Mouse (Mus musculus) T-helper 2 cell (primary cell): Measurements from ENCODE around the gene Cd276.
"Not testable (repeated sequence)": the region's sequence is repeated elsewhere in the genome, so short reads cannot be mapped to it uniquely, and the experiment has no call there.

Experiments
- in situ Hi-C: fragments of 300-600 bp; cut with MboI, MseI; formaldehyde crosslinking; loops from one replicate; pipeline ENCODE4 v1.15.1; 2025; ENCODE audit warnings: high pct_unique_total_duplicates

The Cd276 gene

DNA sequence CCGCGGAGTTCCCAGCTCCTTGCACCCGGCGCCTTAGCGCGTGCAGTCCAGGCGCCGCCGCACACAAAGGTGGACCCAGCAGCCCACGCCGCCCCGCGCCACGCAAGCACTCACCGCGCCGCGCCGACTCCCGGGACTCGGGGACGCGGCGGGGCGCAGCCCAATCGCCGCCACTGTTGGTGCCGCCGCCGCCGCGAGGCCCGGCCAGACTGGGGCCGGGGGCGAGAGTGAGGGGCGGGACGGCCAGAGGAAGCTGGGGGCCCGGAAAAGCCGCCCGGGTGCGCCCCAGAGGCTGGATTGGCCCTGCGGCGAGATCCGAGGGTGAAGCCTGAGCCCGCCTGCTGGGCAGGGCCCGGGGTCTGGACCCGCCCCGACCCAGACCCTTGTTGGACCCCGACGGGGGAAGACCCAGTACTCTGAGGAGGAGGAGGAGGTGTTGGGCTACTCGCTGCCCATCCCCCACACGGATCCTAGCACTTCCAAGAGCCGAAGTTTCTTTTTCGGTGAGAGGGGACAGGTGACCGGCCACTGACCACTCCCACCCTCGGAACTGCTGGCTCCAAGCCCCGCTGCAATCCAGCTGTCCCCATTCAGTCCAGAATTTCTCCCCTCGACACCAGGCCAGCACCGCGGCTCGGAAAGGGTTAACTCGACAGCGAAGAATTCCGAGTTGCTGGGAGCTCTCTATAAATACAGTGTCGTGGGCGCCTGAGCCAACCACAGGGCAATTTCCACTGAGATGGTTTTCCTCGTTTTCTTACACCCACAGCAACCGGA lies at the start of gene Cd276:
TSS of gene Cd276 (minus strand) at position 530 of the 777 bp plus-strand sequence.
- in situ Hi-C loops = loop anchor here (25.0 kb wide), 1 partner anchor 732 kb away; the partner anchor contains the start of gene Adpgk

DNA sequence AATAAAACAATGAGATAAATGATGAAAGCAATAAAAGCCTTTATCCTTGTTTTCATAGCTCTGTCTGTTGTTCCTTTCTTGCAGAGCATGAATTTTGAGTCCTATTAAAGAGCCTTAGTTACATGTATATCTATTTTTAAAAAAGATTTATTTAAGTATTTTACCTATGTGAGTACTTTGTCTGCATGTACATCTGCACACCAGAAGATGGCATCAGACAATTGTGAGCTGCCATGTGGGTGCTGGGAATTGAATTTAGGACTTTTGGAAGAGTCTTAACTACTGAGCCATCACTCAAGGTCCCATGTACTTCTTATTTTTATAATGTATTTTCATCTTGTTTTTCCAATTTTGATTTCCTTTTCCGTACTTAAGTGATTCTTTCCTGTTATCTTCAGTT lies 40.1 kb upstream of the Cd276 start:
- in situ Hi-C loops = no loop called here

DNA sequence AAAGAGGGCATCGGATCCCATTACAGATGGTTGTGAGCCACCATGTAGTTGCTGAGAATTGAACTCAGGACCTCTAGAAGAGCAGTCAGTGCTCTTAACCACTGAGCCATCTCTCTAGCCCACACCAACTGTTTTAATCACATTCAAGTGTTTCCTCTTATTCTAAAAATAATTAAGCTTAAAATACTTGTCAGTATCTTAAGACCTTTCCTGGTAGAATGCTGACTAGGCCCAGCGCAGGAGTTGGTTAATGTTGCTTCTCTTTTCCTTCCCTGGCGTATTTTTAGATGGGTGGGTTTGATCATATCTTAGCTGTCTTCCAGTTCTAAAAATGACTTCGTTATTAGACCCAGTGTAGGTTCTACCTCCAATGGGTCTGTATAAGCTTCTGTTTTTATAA lies 33.4 kb upstream of the Cd276 start:
- in situ Hi-C loops = no loop called here

DNA sequence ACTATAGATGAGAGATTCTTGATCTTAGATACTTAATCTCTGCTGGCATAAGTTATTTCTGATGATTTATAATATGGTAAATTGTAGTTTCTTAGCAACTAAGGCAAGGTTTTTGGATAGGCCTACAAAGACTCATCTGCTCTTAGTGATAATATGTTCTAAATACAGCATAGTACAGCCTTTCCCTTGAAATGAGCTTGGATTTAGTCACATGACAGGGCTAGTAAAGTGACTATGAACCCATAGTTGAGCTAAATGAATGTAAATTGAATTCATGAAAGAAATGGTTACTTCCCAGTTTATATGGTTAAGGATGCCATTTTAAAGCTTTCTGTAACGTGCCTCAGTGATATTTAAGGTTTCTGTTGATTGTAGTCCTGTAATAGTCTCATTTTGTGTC lies 29.1 kb upstream of the Cd276 start:
- in situ Hi-C loops = no loop called here

DNA sequence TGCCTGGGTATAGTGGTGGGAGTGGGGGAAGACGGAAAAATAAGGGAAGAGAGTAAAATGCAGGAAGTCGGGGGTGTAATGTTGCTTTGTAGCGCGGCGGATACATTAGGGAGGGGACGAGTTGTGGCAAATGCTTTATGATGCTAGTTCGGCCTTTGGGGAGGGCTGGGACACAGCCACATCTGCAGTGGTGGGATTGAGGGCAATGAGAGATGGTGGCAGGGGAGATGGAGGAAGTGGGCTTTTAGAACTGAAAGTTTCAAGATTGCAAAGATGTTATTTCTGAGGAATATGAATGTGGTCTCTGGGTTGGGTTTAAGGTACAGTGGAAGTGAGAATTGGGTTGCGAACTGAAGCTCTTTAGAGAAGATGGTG lies 28.0 kb upstream of the Cd276 start:
- in situ Hi-C loops = no loop called here

DNA sequence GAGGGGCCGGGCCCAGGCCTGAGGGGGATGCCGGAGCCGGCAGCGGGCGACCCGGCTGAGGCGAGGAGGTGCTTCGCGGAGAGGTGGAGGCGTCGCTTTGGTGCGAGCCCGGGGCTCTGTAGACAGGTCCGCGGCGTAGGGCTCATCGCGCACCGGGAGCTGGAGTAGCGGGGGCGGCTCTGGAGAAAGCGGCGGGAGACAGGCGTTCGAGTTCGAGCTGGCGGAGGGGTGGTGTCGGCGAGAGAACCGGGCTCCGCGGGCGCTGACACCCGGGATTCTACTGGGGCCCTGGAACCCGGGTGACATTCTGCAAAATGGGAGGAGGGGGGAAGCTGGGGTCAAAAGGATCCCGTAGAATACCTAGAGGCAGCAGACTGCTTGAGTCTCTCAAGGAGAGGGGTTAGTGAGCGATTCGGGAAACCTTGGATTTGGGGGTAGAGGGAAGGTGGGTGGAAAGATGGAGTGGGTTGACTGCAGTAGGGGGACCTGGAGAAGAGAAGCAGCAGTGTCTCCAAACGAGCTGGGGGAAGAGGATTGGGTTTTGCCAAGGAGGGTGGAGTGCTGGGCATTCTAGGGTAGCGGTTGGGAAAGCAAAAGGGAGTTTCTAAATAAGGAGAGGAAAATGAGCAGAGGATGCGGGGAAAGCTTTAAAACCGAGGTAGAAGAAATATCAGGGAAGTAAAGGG lies 27.5 kb upstream of the Cd276 start:
- in situ Hi-C loops = no loop called here

DNA sequence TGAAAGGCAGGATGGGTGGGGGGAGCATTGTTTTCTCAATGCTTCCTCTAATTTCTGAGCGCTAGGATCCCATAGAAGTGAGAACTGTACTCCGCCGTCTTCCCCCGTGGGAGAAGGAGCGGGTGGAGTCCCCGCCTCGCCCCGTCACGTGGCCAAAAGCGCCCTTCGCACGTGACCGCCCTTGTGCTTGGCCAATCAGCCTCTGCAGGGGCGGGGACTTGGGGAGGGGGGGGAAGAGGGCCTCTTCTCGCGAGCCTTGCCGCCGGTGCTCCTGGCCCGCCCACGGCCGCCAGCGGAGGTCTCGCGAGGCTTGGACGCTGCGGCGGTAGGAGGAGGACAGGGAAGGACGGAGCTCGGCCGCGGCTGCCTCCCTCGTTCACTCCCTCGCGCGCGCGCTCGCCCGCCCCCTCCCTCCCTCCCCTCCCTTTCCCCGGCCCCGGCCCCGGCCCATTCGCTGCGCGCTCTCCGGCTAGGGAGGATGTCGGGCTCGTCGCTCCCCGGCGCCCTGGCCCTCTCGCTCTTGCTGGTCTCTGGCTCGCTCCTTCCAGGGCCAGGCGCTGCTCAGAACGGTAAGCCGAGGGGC lies 26.8 kb upstream of the Cd276 start, which contains the start of gene Nptn:
TSS of gene Nptn (plus strand) at position 283 of the 583 bp plus-strand sequence.
- in situ Hi-C loops = no loop called here

DNA sequence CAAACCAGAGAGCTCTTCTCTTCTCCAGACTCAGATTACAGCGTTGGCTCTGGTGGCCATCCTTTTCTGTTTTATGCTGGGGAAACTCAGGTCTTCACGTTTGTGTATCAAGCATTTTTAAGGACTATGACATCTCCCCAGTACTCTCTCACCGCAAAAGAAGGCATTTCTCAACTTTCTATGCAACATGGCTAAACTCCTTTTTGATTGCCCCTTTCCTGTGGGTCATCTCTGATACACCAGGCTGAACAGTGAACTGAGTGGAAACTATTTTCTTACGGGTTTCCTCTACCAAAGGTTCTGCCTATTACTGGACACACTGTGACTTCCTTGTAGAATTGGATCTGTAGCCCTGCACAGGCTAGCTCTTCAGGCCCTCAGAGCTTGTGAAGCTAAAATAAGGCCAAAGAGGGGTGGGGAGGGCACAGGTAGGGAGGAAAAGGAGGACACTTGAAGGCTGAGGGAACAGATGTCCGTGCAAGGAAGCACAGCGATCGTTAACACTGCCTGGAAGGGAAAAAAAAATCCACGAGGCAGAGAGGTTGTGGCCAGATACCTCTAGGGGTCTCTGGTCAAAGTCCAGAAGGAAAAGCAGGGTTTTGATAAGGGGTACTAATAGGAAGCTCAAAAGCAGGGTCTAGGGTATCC lies 26.2 kb upstream of the Cd276 start:
- in situ Hi-C loops = no loop called here

DNA sequence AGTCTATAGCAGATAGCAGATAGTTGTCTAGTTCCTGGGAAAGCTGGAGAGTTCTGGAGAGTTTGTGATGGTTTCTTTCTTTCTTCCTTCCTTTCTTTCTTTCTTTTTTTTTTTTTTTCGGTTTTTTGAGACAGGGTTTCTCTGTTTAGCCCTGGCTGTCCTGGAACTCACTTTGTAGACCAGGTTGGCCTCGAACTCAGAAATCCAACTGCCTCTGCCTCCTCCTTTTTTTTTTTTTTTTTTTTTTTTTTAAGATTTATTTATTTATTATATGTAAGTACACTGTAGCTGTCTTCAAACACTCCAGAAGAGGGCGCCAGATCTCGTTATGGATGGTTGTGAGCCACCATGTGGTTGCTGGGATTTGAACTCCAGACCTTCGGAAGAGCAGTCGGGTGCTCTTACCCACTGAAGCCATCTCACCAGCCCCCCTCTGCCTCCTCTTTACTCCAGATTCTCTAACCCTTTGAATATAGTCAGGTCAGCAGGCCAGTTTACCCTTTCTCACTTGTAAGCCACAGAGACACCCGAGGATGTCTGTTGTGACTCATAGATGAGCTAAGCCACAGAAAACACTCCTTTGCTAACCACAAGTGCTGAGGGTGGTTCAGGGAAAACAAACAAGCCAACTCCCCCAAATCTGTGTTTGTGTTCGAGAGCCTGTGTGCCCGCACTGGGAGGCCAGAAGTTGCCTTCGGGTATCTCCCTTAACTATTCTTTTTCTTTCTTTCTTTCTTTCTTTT lies 25.4 kb upstream of the Cd276 start:
- in situ Hi-C loops = not testable (repeated sequence)

DNA sequence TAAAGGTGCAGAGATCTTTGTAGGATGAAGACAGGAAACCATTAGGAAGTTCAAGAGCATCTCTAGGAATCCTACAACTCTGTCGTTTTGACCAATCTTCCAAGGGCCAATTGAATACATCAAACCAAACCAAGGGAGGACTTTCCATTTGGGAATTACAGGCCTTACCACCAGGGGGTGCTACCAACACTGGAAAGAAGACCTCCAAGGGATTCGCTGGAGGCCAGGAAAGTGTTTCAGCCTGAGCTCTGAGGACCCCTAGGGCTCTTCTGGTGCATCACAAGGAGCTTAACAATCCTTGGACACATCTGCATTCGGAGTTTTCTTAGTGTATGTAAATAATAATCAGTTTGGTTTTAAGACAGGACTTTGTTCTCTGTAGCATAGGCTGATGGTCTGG lies 23.4 kb upstream of the Cd276 start:
- in situ Hi-C loops = loop anchor here (5.0 kb wide), 1 partner anchor 74 kb away; no protein-coding TSS in a partner anchor

DNA sequence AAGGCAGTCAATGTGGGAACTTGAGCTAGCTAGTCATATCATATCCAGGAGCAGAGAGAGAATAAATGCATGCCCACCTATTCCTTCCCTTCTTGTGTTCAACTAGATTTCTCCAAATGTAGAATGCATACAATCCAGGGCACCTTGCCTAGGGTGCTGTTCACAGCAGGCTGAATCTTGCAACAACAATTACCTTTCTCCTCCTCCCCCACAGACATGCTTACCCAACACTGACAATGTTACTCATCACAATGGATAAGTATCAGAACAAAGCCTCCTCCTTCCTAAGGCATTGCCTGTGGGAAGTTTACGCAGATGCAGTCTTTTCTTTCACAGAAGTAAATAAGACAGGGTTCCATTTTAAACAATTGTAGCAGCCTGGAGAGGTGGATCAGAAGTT lies 15.8 kb upstream of the Cd276 start:
- in situ Hi-C loops = loop anchor here (25.0 kb wide), 1 partner anchor 716 kb away; the partner anchor contains the start of gene Adpgk

DNA sequence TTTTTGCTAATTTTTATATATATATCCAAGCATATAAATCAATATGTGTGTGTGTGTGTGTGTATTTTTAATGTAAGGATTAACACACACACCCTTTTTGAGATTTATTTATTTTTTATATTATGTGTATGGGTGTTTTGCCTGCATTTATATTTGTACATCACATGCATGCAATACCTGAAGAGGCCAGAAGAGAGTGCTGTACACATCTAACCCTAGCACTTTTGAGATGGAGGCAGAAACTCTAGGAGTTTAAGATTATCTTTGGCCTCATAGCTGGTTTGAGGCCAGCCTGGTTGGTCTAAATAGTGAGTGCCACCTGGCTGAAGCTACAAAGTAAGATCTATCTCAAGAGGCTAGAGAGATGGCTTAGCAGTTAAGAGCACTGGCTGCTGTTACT lies 12.4 kb upstream of the Cd276 start:
- in situ Hi-C loops = loop anchor here (25.0 kb wide), 1 partner anchor 720 kb away; the partner anchor contains the start of gene Adpgk

DNA sequence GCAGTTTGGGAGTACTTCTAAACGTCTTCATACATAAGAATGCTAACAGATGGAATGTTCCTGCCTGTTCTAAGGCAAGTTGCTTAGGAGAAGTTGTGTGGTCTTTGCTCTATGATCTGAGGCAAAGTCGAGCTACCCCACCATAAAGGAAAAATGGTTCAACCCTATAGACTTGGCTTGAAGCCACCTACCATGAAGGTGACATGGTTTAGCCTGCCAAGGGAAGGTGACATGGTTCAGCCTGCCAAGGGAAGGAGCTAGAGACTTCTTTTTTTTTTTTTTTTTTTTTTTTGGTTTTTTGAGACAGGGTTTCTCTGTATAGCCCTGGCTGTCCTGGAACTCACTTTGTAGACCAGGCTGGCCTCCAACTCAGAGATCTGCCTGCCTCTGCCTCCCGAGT lies 10.7 kb upstream of the Cd276 start:
- in situ Hi-C loops = loop anchor here (25.0 kb wide), 1 partner anchor 721 kb away; the partner anchor contains the start of gene Adpgk

DNA sequence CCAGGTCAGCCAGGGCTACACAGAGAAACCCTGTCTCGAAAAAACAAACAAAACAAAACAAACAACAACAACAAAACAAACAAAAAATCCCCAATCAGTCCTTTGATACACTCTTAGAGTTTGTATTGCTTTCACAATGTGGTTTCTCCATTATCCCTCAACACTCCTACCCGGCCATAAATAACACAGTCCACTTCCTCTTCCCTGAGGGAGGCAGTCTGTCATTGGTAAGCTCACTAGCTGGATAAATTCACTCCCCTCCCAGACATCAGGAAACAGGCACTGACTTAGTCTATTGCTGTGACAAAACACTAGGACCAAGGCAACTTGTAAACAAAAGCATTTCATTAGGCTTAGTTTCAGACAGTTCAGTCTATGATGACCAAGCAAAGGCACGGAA lies 5.0 kb upstream of the Cd276 start:
- in situ Hi-C loops = loop anchor here (25.0 kb wide), 1 partner anchor 727 kb away; the partner anchor contains the start of gene Adpgk

DNA sequence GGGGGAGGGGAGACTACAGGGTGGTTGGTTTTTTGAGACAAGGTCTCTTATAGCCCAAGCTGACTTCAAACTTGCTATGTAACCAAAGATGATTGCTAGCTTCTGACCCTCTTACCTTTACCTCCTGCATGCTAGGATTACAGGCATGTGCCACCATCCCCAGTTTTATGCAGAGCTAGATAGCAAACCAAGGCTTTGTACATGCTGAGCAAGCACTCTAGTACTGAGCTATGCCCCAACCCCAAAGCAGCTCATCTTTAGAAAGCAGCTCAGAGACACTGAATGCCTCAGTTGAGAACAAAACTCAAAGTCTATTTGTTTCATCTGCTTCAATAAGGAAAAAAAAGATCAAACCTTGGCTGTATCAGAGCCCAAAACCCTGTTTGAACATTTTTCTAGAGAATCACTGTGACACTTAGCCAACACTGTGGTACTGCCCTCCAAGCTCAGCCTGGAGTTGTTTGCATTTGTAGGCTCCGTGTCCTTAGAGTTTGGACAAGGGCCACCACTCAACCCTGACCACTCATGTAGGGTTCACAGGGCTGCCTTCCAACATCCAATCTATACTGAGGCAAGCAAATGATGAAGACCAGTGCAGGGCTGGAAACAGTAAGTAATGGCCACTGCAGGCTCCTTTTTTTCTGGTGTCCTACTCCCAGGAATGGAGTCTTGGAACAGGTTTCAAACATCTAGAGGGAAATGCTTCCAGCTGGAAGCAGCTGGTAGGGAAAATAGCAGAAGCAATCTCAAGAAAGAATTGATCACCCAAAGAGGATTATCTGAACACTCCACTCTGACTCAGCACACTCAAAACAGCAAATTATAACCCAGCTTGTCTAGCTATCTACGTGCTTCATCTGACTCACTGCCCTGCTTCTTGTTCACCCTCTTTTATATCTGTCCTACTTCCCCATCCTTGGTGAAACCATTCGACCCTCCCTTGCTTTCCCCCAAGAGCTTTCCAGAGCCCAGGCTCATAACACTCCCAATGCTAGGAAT lies 2.5 kb upstream of the Cd276 start:
- in situ Hi-C loops = loop anchor here (25.0 kb wide), 1 partner anchor 730 kb away; the partner anchor contains the start of gene Adpgk

DNA sequence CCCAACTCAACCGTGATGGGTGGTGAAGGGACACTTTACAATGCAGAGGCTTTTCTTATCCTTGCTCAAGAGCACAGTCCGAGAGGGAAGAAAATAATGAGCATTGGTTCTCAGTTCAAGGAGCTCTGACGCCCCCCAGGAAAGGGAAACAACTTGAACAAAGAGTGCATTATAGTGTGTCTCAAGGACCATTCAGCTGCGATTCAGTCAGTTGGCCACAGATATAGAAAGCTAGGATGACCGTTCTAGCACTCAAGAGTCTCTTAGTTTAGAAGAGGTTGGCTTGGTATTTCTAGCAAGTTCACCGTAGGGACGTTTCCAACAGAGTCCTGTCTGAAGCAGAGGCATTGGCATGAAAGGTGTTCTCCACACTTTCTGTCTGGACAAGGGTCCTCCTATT lies 1.4 kb upstream of the Cd276 start:
- in situ Hi-C loops = loop anchor here (25.0 kb wide), 1 partner anchor 731 kb away; the partner anchor contains the start of gene Adpgk

DNA sequence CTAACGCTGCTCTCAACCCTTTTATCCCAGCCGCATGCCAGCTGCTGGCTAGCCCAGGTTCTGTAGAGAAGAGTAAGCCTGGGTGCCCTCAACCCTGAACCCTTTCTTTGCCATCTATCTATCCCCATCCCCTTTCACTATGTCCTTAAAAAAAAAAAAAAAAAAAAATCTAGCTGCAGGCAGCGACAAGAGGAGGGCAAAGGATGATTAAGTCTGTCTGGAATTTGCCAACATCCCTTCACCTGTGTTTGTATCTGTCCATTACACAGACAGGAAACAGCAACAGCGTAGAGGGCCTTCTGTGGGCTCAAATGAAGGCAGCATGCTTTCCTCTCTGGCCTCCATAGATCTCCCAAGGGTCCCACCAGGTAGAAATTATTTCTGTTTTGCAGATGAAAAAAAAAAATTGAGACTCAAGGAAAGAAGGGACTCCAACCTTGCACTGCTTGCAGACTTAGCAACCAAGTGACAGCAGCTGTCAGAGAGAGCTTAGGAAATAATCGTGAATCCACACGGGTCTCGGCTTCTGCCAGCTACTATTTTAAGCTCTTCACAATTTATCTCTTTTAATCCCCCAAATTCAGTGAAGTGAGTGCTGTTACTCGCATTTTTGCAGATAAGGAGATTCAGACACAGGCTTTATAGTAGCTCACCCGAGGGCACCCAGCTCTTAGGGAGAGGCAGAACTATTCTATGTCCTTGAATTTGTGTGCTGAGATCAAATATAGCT lies 613 bp upstream of the Cd276 start:
- in situ Hi-C loops = loop anchor here (25.0 kb wide), 1 partner anchor 731 kb away; the partner anchor contains the start of gene Adpgk

DNA sequence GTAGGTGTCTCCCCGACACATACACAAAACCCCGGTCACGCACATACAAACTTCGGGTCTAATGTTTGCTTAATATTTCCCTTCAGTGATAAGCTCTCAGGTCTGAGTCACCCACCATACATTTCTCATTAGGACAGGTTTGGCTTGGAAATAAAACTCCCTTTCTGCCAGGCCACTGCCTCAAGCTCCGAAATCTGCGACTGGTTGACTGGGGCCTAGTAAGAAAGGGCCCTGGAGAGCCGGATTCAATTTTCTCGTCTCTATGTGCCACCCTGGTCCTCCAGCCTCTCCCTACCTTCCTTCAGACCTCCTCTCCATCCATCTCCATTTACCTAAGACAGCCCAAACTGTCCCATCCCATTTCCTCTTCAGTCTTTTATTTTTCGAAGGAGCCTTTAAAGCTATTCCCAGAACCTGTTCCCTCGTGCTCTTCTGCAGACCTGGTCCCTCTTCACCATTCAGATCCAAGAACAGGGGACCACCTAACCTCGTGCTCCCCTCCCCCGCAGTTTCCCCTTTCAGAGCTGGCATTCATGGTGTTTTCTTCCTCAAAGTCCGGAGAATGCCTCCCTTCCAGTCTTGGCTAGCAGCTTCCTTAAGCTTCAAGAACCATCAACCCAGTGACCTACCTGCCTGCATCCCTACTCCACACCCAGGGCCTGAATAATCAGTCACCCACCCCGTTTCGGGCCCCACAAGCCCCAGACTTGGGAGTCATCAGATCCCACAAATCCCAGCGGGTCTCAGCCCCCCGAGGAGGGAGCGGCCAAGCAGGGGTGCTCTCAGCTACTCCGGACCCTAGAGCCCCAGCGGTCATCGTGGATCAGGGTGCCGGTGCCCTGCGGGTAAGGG lies 955 bp downstream of the Cd276 start:
- in situ Hi-C loops = loop anchor here (25.0 kb wide), 1 partner anchor 733 kb away; the partner anchor contains the start of gene Adpgk
